Mouse (Mus musculus) lung, adult 2 months (tissue): ENCODE measurements around the gene Macrod2.

Source experiments
- CTCF ChIP-seq: fragments of 200-500 bp; IDR thresholded peaks from 2 replicates; pipeline ENCODE4 v1.5.1; 2011; ENCODE audit warnings: mild to moderate bottlenecking, low read length, control low read depth; ENCODE audit not compliant: insufficient read depth
- POLR2A ChIP-seq: fragments of 200-500 bp; IDR thresholded peaks from 2 replicates; pipeline ENCODE4 v1.6.1; 2011; ENCODE audit warnings: low read depth, mild to moderate bottlenecking, control low read depth, low read length, borderline replicate concordance; ENCODE audit errors: extremely low read depth

- TF ChIP-seq POLR2A (no peak), CTCF (no peak)
Measured at GRCm38 (mm10) chr2:141617721-141618120, 1222.6 kb downstream of the Macrod2 start.
